Mouse (Mus musculus): ENCODE results near the gene Vegfb. TPM values are rescaled to one million over a fixed set of nuclear protein-coding genes. Genes with fewer than 3 reads are reported as not detected.

Vegfb gene
- polyA plus RNA-seq, 1 experiment from 2014 or later, result 21.4 TPM

DNA sequence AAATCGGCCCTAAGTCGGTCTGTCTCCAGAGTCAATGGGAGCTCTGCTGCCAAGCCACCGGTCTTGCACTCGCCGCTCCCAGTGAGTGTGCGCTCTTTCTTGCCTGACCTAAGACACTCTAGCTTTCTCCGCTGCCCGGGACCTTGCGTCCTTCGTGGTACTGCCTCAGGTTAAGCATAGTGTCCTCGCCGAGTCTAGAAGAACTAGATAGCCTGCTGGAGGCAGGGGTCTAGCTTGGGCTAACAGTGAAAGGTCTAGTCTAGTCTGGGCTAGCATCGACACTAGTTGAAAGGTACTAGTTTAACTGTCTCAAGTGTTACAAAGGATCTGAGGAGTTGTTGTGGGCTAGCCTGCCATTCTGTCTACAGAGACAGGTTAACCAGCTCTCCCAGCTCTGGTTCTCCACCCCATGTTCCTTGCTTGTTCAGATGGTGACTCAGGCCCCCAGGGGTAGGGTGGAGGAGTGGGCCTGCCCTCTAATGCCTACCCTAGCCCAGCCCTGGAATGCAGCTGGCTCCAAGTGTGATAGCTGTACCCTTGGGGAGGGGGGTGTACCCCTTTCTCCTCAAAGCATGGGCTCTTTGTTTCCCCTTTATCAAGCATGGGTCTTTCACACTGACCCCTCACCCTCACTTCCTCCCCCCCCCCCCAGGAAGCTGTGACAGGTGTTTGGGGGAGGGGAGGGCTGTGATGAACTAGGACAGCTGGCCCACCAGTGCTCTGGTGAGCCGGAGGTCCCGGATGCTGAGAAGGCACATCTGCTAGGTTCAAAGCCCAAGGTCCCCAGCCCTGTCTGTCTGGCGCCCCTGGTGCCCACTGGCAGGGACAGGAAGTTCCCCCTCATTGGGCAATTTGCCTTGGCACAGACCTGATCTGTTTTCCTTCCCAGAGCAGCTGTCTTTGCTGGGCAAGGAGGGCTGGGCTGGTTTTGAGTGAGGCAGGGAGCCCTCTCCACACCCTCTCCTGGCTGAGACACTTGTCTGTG is 11.6 kb downstream of the Vegfb start, which contains the start of gene Plcb3:
Gene Plcb3 (minus strand): TSS at position 934 of the 985 bp plus-strand sequence.
- Histone ChIP-seq H3K27ac (ENCODE audit: low read depth, low read length) (peak within 1 kb of the TSS; percentile 93), H3K9me3 (ENCODE audit: control insufficient read depth, low read length) (no peaks in the 10 kb centered on the region), H3K36me3 (ENCODE audit: control insufficient read depth, insufficient read depth, low read length) (peaks cover 7% of the 10 kb centered on the region; the same call in 1 of the 2 replicates), H3K4me2 (replicated peaks; ENCODE audit: low read depth, low read length) (peak within 1 kb of the TSS; percentile 91), H3K4me1 (replicated peaks; ENCODE audit: control insufficient read depth, insufficient read depth, low read length) (peaks cover 8% of the 10 kb centered on the region), H3K27me3 (ENCODE audit: control insufficient read depth, insufficient read depth, low read length) (no peaks in the 10 kb centered on the region), H3K4me3 (ENCODE audit: low read depth, low read length) (peak within 1 kb of the TSS; percentile 88), H3K9ac (ENCODE audit: low read depth, low read length) (peak within 1 kb of the TSS; percentile 88)
- 1% methylated on average over 16 of the region's 16 CpGs for WGBS
- DNase-seq (ENCODE audit: low spot score), result peak; percentile 82
- ATAC-seq (ENCODE audit: low FRiP score), result no peak

DNA sequence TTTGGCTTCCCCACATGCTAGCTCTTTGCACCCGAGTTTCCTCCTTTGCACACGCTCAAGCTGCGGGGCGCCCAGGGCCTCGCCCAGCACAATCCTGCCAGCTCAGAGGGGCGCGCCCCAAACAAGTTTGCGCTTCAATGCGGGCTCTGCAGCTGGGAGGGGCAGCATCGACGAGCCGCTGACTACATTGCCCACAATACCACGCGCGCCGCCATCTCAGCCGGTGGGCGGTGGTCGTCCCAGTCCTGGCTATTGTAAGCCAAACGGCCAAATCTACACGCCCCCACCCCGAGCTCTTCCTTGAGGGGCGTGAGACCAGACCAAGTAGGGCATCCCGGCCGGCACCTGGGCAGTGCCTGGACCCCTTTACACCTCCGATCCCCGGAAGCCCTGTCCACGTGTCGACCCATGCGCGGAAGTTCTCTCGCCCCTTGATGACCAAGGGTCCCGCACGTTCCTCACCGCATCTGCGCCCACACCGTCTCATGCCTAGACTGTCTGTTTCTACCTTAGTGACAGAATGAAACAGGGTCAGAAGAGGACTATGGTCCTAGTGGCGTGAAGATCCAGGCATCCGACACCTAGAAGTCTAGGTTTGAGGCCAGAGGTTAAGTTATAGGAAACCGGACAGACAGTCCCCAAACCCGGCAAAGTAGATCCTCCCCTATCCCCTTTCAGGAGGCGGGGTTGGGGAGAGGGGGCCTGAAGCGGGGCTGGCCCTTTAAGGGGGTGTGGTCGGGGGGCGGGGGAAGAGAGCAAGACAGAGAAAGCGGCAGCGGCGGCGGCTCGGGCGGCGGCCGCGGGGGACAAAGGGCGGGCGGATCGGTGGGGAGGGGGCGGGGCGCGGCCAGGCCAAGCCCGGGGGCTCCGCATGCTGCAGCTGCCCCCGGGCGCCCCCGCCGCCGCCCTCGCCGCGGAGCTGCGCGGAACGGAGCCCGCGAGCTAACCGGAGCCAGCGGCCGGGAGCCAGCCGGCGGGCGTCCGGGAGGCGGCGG is 12.9 kb downstream of the Vegfb start, which contains the start of gene Ppp1r14b:
Gene Ppp1r14b (plus strand): TSS at position 758 of the 995 bp plus-strand sequence.
- under 1% methylated on average over 69 of the region's 84 CpGs for WGBS
- H3K4me1 ChIP-seq (replicated peaks; ENCODE audit: control insufficient read depth, insufficient read depth, low read length), result peaks cover 12% of the 10 kb centered on the region

GRCm38 (mm10) chr19:6973581-6974190 is 13.8 kb downstream of the Vegfb start:
- Histone ChIP-seq H3K4me3 (ENCODE audit: low read depth, low read length) (peak overlapping the region; percentile 88), H3K27ac (ENCODE audit: low read depth, low read length) (0 out of 2 replicates have a peak overlapping the region, but pooled peaks have one; percentile 93), H3K27me3 (ENCODE audit: control insufficient read depth, insufficient read depth, low read length) (peaks cover 8% of the 10 kb centered on the region), H3K4me2 (replicated peaks; ENCODE audit: low read depth, low read length) (peak overlapping the region; percentile 74), H3K9me3 (ENCODE audit: control insufficient read depth, low read length) (no peaks in the 10 kb centered on the region), H3K9ac (ENCODE audit: low read depth, low read length) (peak overlapping the region; percentile 88), H3K36me3 (ENCODE audit: control insufficient read depth, insufficient read depth, low read length) (peaks cover 7% of the 10 kb centered on the region; the same call in 1 of the 2 replicates), H3K4me1 (replicated peaks; ENCODE audit: control insufficient read depth, insufficient read depth, low read length) (peaks cover 12% of the 10 kb centered on the region)
- no peak for DNase-seq (ENCODE audit: low spot score)
- ATAC-seq (ENCODE audit: low FRiP score), result no peak
- WGBS, result 36% methylated on average over 12 of the region's 12 CpGs

More for the DNA sequence above, 12.9 kb downstream of the Vegfb start, which contains the start of gene Ppp1r14b:
- peaks cover 7% of the 10 kb centered on the region; the same call in 1 of the 2 replicates for H3K36me3 ChIP-seq (ENCODE audit: control insufficient read depth, insufficient read depth, low read length)
- peak within 1 kb of the TSS; percentile 93 for H3K27ac ChIP-seq (ENCODE audit: low read depth, low read length)
- peaks cover 2% of the 10 kb centered on the region for H3K27me3 ChIP-seq (ENCODE audit: control insufficient read depth, insufficient read depth, low read length)
- peak; percentile 69 for ATAC-seq (ENCODE audit: low FRiP score)
- peak; percentile 92 for DNase-seq (ENCODE audit: low spot score)
- no peaks in the 10 kb centered on the region for H3K9me3 ChIP-seq (ENCODE audit: control insufficient read depth, low read length)
- H3K4me2 ChIP-seq (replicated peaks; ENCODE audit: low read depth, low read length), result peak within 1 kb of the TSS; percentile 91
- peak within 1 kb of the TSS; percentile 88 for H3K4me3 ChIP-seq (ENCODE audit: low read depth, low read length)
- H3K9ac ChIP-seq (ENCODE audit: low read depth, low read length), result peak within 1 kb of the TSS; percentile 88

- peaks cover 8% of the 10 kb centered on the region for H3K4me1 ChIP-seq (replicated peaks; ENCODE audit: control insufficient read depth, insufficient read depth, low read length)
- H3K9ac ChIP-seq (ENCODE audit: low read depth, low read length), result no peak overlapping the region
Measured at GRCm38 (mm10) chr19:6972247-6972917, 15.1 kb downstream of the Vegfb start.

GRCm38 (mm10) chr19:6971644-6972043 is 15.8 kb downstream of the Vegfb start:
- H3K4me1 ChIP-seq (replicated peaks; ENCODE audit: control insufficient read depth, insufficient read depth, low read length), result peaks cover 5% of the 10 kb centered on the region
- H3K9ac ChIP-seq (ENCODE audit: low read depth, low read length), result no peak overlapping the region
- H3K4me2 ChIP-seq (replicated peaks; ENCODE audit: low read depth, low read length), result no peak overlapping the region
- H3K4me3 ChIP-seq (ENCODE audit: low read depth, low read length), result no peak overlapping the region
- 29% methylated on average over 6 of the region's 6 CpGs for WGBS
- H3K36me3 ChIP-seq (ENCODE audit: control insufficient read depth, insufficient read depth, low read length), result no peaks in the 10 kb centered on the region
- H3K27ac ChIP-seq (ENCODE audit: low read depth, low read length), result no peak overlapping the region
- H3K9me3 ChIP-seq (ENCODE audit: control insufficient read depth, low read length), result no peaks in the 10 kb centered on the region
- DNase-seq (ENCODE audit: low spot score) (no peak), ATAC-seq (ENCODE audit: low FRiP score) (no peak)
- H3K27me3 ChIP-seq (ENCODE audit: control insufficient read depth, insufficient read depth, low read length), result peaks cover 8% of the 10 kb centered on the region

More at GRCm38 (mm10) chr19:6972247-6972917, 15.1 kb downstream of the Vegfb start:
- DNase-seq (ENCODE audit: low spot score), result no peak
- 77% methylated on average over 13 of the region's 13 CpGs for WGBS
- H3K27ac ChIP-seq (ENCODE audit: low read depth, low read length), result no peak overlapping the region
- no peaks in the 10 kb centered on the region for H3K36me3 ChIP-seq (ENCODE audit: control insufficient read depth, insufficient read depth, low read length)
- H3K4me2 ChIP-seq (replicated peaks; ENCODE audit: low read depth, low read length), result no peak overlapping the region
- peaks cover 8% of the 10 kb centered on the region for H3K27me3 ChIP-seq (ENCODE audit: control insufficient read depth, insufficient read depth, low read length)
- no peaks in the 10 kb centered on the region for H3K9me3 ChIP-seq (ENCODE audit: control insufficient read depth, low read length)
- H3K4me3 ChIP-seq (ENCODE audit: low read depth, low read length), result no peak overlapping the region
- no peak for ATAC-seq (ENCODE audit: low FRiP score)

DNA sequence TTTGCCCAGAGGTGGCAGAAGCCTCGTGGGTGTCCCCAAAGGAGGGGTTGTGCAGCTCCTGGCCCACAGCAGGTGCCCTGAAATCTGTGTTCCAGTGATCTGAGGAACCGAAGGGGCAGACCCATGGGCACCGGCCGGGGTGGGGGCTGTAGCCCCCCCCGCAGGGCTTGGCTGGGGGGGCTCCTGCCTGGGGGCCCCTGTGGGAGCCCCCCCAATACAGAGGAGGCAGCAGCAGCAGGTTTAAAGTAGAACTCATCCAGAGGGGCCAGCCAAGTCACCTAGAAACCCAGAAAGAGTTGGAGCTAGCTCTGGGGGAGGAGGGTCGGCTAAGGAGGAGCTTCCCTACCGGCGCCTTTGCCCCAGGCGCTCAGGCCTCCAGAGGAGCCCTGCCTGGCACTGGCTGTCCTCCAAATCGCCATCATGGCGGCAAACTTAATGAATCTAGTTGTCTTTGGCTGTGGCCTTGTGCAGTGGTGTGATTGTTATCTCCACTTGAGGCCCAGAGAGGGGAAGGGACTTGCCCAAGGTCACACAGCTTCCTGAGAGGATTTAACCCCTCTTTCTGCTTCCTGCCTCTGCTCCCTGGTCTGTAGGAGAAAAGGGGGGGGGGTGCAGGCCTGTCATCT is 16.9 kb downstream of the Vegfb start:
- H3K9ac ChIP-seq (ENCODE audit: low read depth, low read length), result no peak overlapping the region
- H3K4me3 ChIP-seq (ENCODE audit: low read depth, low read length), result no peak overlapping the region
- no peaks in the 10 kb centered on the region for H3K36me3 ChIP-seq (ENCODE audit: control insufficient read depth, insufficient read depth, low read length)
- DNase-seq (ENCODE audit: low spot score) (no peak), ATAC-seq (ENCODE audit: low FRiP score) (no peak)
- H3K9me3 ChIP-seq (ENCODE audit: control insufficient read depth, low read length), result no peaks in the 10 kb centered on the region
- H3K27me3 ChIP-seq (ENCODE audit: control insufficient read depth, insufficient read depth, low read length), result peaks cover 8% of the 10 kb centered on the region
- H3K27ac ChIP-seq (ENCODE audit: low read depth, low read length), result no peak overlapping the region
- WGBS, result 22% methylated on average over 9 of the region's 11 CpGs
- H3K4me2 ChIP-seq (replicated peaks; ENCODE audit: low read depth, low read length), result no peak overlapping the region
- H3K4me1 ChIP-seq (replicated peaks; ENCODE audit: control insufficient read depth, insufficient read depth, low read length), result peaks cover 5% of the 10 kb centered on the region

DNA sequence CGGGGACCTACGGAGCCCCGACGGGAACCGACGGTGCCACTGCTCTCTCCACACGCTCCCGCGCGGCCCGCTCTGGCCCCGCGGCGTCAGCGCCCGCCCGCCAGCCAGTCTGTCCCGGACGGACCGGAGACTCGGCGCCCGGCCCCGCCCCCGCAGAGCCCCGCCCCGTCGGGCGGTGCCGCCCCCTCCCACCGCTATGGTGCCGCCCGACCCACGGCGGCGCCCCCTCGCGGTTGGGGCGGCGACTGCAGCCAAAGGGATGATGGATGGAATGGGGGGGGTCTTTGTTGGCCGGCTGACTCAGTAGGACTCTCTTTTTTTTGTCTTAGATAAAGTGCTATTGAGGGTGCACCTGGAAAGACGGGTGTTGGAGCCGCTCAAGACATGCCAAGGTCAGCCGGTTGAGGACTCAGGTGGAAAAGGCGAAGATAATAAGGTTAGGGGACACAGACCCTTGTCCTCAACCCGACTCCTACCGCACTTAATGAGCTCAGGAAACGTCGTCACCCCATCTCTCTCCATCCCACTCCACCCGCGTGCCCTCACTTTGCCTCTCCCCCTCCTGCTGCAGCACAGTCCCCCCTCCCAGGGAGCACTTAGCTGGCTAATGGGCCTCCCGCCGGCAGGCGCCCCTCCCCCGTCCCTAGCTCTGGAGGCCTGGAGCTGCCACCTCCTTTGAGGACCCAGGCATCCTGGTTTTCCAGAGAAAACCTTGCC is 17.6 kb downstream of the Vegfb start:
- under 1% methylated on average over 38 of the region's 55 CpGs for WGBS
- peak overlapping the region; percentile 61; the same call in 1 of the 2 replicates for H3K9ac ChIP-seq (ENCODE audit: low read depth, low read length)
- H3K4me2 ChIP-seq (replicated peaks; ENCODE audit: low read depth, low read length), result peak overlapping the region; percentile 54
- peak; percentile 77 for DNase-seq (ENCODE audit: low spot score)
- peak overlapping the region; percentile 38 for H3K4me3 ChIP-seq (ENCODE audit: low read depth, low read length)
- H3K27me3 ChIP-seq (ENCODE audit: control insufficient read depth, insufficient read depth, low read length), result peaks cover 8% of the 10 kb centered on the region
- no peaks in the 10 kb centered on the region for H3K9me3 ChIP-seq (ENCODE audit: control insufficient read depth, low read length)
- H3K36me3 ChIP-seq (ENCODE audit: control insufficient read depth, insufficient read depth, low read length), result no peaks in the 10 kb centered on the region
- ATAC-seq (ENCODE audit: low FRiP score), result peak; percentile 20; the same call in 1 of the 2 replicates
- H3K4me1 ChIP-seq (replicated peaks; ENCODE audit: control insufficient read depth, insufficient read depth, low read length), result peaks cover 5% of the 10 kb centered on the region
- H3K27ac ChIP-seq (ENCODE audit: low read depth, low read length), result no peak overlapping the region
